Mouse (Mus musculus): ENCODE data around the gene Fgd2. TPM values are rescaled to one million over a fixed set of nuclear protein-coding genes. Genes with fewer than 3 reads are reported as not detected.

The Fgd2 gene
- polyA plus RNA-seq, 1 experiment from 2014 or later, result 2.2 TPM

GRCm38 (mm10) chr17:29407405-29407804, 46.7 kb downstream of the Fgd2 start:
- Histone ChIP-seq H3K4me1 (ENCODE audit: control insufficient read depth, insufficient read depth, low read length) (no peaks in the 10 kb centered on the region), H3K27me3 (ENCODE audit: control insufficient read depth, insufficient read depth, low read length) (no peaks in the 10 kb centered on the region), H3K27ac (ENCODE audit: low read depth, low read length) (no peak overlapping the region), H3K9me3 (ENCODE audit: control insufficient read depth, low read length) (no peaks in the 10 kb centered on the region), H3K36me3 (ENCODE audit: control insufficient read depth, insufficient read depth, low read length) (no peaks in the 10 kb centered on the region), H3K9ac (ENCODE audit: low read length) (no peak overlapping the region), H3K4me3 (ENCODE audit: low read depth, low read length) (no peak overlapping the region), H3K4me2 (no peak overlapping the region)
- 90% methylated on average over 5 of the region's 5 CpGs for WGBS
- DNase-seq (ENCODE audit: low spot score, missing footprints), result no peak
- no peak for ATAC-seq (ENCODE audit: low FRiP score)

- H3K36me3 ChIP-seq (ENCODE audit: control insufficient read depth, insufficient read depth, low read length), result no peaks in the 10 kb centered on the region
- H3K4me1 ChIP-seq (ENCODE audit: control insufficient read depth, insufficient read depth, low read length), result no peaks in the 10 kb centered on the region
- no peak overlapping the region for H3K4me2 ChIP-seq
- DNase-seq (ENCODE audit: low spot score, missing footprints), result no peak
- H3K4me3 ChIP-seq (ENCODE audit: low read depth, low read length), result no peak overlapping the region
- WGBS, result 94% methylated on average over 13 of the region's 13 CpGs
- no peak overlapping the region for H3K9ac ChIP-seq (ENCODE audit: low read length)
- H3K27me3 ChIP-seq (ENCODE audit: control insufficient read depth, insufficient read depth, low read length), result no peaks in the 10 kb centered on the region
- no peaks in the 10 kb centered on the region for H3K9me3 ChIP-seq (ENCODE audit: control insufficient read depth, low read length)
- ATAC-seq (ENCODE audit: low FRiP score), result no peak
- H3K27ac ChIP-seq (ENCODE audit: low read depth, low read length), result no peak overlapping the region
Observed at GRCm38 (mm10) chr17:29408364-29408763, 47.6 kb downstream of the Fgd2 start.

- H3K27me3 ChIP-seq (ENCODE audit: control insufficient read depth, insufficient read depth, low read length), result no peaks in the 10 kb centered on the region
- ATAC-seq (ENCODE audit: low FRiP score), result no peak
- H3K9ac ChIP-seq (ENCODE audit: low read length), result no peak overlapping the region
- WGBS, result 78% methylated on average over 5 of the region's 5 CpGs
- H3K4me2 ChIP-seq, result no peak overlapping the region
- H3K36me3 ChIP-seq (ENCODE audit: control insufficient read depth, insufficient read depth, low read length), result no peaks in the 10 kb centered on the region
- DNase-seq (ENCODE audit: low spot score, missing footprints), result no peak
- H3K27ac ChIP-seq (ENCODE audit: low read depth, low read length), result no peak overlapping the region
- H3K9me3 ChIP-seq (ENCODE audit: control insufficient read depth, low read length), result no peaks in the 10 kb centered on the region
- no peaks in the 10 kb centered on the region for H3K4me1 ChIP-seq (ENCODE audit: control insufficient read depth, insufficient read depth, low read length)
- H3K4me3 ChIP-seq (ENCODE audit: low read depth, low read length), result no peak overlapping the region
Observed at GRCm38 (mm10) chr17:29409800-29410343, 49.2 kb downstream of the Fgd2 start.

- H3K27ac ChIP-seq (ENCODE audit: low read depth, low read length), result no peak overlapping the region
- no peaks in the 10 kb centered on the region for H3K9me3 ChIP-seq (ENCODE audit: control insufficient read depth, low read length)
- H3K4me3 ChIP-seq (ENCODE audit: low read depth, low read length), result no peak overlapping the region
- ATAC-seq (ENCODE audit: low FRiP score), result no peak
- no peak overlapping the region for H3K9ac ChIP-seq (ENCODE audit: low read length)
- no peak for DNase-seq (ENCODE audit: low spot score, missing footprints)
- no peak overlapping the region for H3K4me2 ChIP-seq
- 37% methylated on average over 8 of the region's 8 CpGs for WGBS
- H3K4me1 ChIP-seq (ENCODE audit: control insufficient read depth, insufficient read depth, low read length), result peaks cover 8% of the 10 kb centered on the region
- no peaks in the 10 kb centered on the region for H3K36me3 ChIP-seq (ENCODE audit: control insufficient read depth, insufficient read depth, low read length)
- peaks cover 3% of the 10 kb centered on the region; the same call in 1 of the 2 replicates for H3K27me3 ChIP-seq (ENCODE audit: control insufficient read depth, insufficient read depth, low read length)
Observed at GRCm38 (mm10) chr17:29411821-29412425, 51.2 kb downstream of the Fgd2 start.

- ATAC-seq (ENCODE audit: low FRiP score), result no peak
- DNase-seq (ENCODE audit: low spot score, missing footprints), result no peak
- WGBS, result 87% methylated on average over 2 of the region's 2 CpGs
- no peaks in the 10 kb centered on the region for H3K9me3 ChIP-seq (ENCODE audit: control insufficient read depth, low read length)
- H3K36me3 ChIP-seq (ENCODE audit: control insufficient read depth, insufficient read depth, low read length), result no peaks in the 10 kb centered on the region
- H3K4me2 ChIP-seq, result no peak overlapping the region
- peaks cover 8% of the 10 kb centered on the region for H3K4me1 ChIP-seq (ENCODE audit: control insufficient read depth, insufficient read depth, low read length)
- H3K9ac ChIP-seq (ENCODE audit: low read length), result no peak overlapping the region
- no peak overlapping the region for H3K27ac ChIP-seq (ENCODE audit: low read depth, low read length)
- no peak overlapping the region for H3K4me3 ChIP-seq (ENCODE audit: low read depth, low read length)
- peaks cover 3% of the 10 kb centered on the region; the same call in 1 of the 2 replicates for H3K27me3 ChIP-seq (ENCODE audit: control insufficient read depth, insufficient read depth, low read length)
Observed at GRCm38 (mm10) chr17:29414566-29414965, 53.9 kb downstream of the Fgd2 start.

- 7% methylated on average over 30 of the region's 31 CpGs for WGBS
- Histone ChIP-seq H3K27ac (ENCODE audit: low read depth, low read length) (no peak overlapping the region; the same call in 1 of the 2 replicates), H3K4me1 (ENCODE audit: control insufficient read depth, insufficient read depth, low read length) (peaks cover 8% of the 10 kb centered on the region), H3K4me3 (ENCODE audit: low read depth, low read length) (no peak overlapping the region), H3K27me3 (ENCODE audit: control insufficient read depth, insufficient read depth, low read length) (peaks cover 3% of the 10 kb centered on the region; the same call in 1 of the 2 replicates), H3K4me2 (peak overlapping the region; percentile 39), H3K9ac (ENCODE audit: low read length) (peak overlapping the region; percentile 52), H3K9me3 (ENCODE audit: control insufficient read depth, low read length) (no peaks in the 10 kb centered on the region), H3K36me3 (ENCODE audit: control insufficient read depth, insufficient read depth, low read length) (no peaks in the 10 kb centered on the region)
- ATAC-seq (ENCODE audit: low FRiP score), result peak; percentile 63
- peak; percentile 93 for DNase-seq (ENCODE audit: low spot score, missing footprints)
Observed at GRCm38 (mm10) chr17:29415761-29416662, 55.3 kb downstream of the Fgd2 start.

- H3K27me3 ChIP-seq (ENCODE audit: control insufficient read depth, insufficient read depth, low read length), result peaks cover 3% of the 10 kb centered on the region; the same call in 1 of the 2 replicates
- H3K9ac ChIP-seq (ENCODE audit: low read length), result peak overlapping the region; percentile 52; the same call in 1 of the 2 replicates
- WGBS, result 56% methylated on average over 5 of the region's 5 CpGs
- no peak overlapping the region for H3K4me2 ChIP-seq
- no peak for DNase-seq (ENCODE audit: low spot score, missing footprints)
- ATAC-seq (ENCODE audit: low FRiP score), result no peak
- no peak overlapping the region for H3K27ac ChIP-seq (ENCODE audit: low read depth, low read length)
- peaks cover 8% of the 10 kb centered on the region for H3K4me1 ChIP-seq (ENCODE audit: control insufficient read depth, insufficient read depth, low read length)
- no peaks in the 10 kb centered on the region for H3K9me3 ChIP-seq (ENCODE audit: control insufficient read depth, low read length)
- H3K4me3 ChIP-seq (ENCODE audit: low read depth, low read length), result no peak overlapping the region
- H3K36me3 ChIP-seq (ENCODE audit: control insufficient read depth, insufficient read depth, low read length), result no peaks in the 10 kb centered on the region
Observed at GRCm38 (mm10) chr17:29416757-29417156, 56.0 kb downstream of the Fgd2 start.

- DNase-seq (ENCODE audit: low spot score, missing footprints) (no peak), ATAC-seq (ENCODE audit: low FRiP score) (no peak)
- Histone ChIP-seq H3K4me1 (ENCODE audit: control insufficient read depth, insufficient read depth, low read length) (peaks cover 8% of the 10 kb centered on the region), H3K4me3 (ENCODE audit: low read depth, low read length) (no peak overlapping the region), H3K9me3 (ENCODE audit: control insufficient read depth, low read length) (0 out of 2 replicates have a peak, but pooled peaks cover 3% of the 10 kb centered on the region), H3K36me3 (ENCODE audit: control insufficient read depth, insufficient read depth, low read length) (no peaks in the 10 kb centered on the region), H3K27me3 (ENCODE audit: control insufficient read depth, insufficient read depth, low read length) (peaks cover 3% of the 10 kb centered on the region; the same call in 1 of the 2 replicates), H3K27ac (ENCODE audit: low read depth, low read length) (no peak overlapping the region), H3K9ac (ENCODE audit: low read length) (no peak overlapping the region), H3K4me2 (no peak overlapping the region)
- 79% methylated on average over 3 of the region's 3 CpGs for WGBS
Observed at GRCm38 (mm10) chr17:29418758-29419380, 58.2 kb downstream of the Fgd2 start.
